8 mouse cellular contexts compared by ENCODE assay signal in genomic region chr1:182281251-182281711, GRCm38 (mm10). TPM values are rescaled to one million over a fixed set of nuclear protein-coding genes. Genes with fewer than 3 reads are reported as not detected.
DNase-seq lines count a peak whose midpoint lies in the region; ATAC-seq and TF ChIP-seq lines count a peak whose summit lies in the region.

No protein-coding gene starts in this region.

- H3K9ac ChIP-seq in kidney, embryonic 15.5 days = peak overlapping the region; percentile 86; the same call in 1 of the 2 replicates
- H3K9ac ChIP-seq in limb, embryonic 15.5 days = peak overlapping the region; percentile 23; the same call in 1 of the 2 replicates
- peak overlapping the region; percentile 26; the same call in 1 of the 2 replicates for H3K9ac ChIP-seq in neural tube, embryonic 12.5 days

- H3K36me3 ChIP-seq in kidney, embryonic 15.5 days = peaks cover 31% of the 10 kb centered on the region
- peaks cover 30% of the 10 kb centered on the region for H3K36me3 ChIP-seq in limb, embryonic 15.5 days
- peaks cover 25% of the 10 kb centered on the region for H3K36me3 ChIP-seq in neural tube, embryonic 12.5 days

- TF ChIP-seq CTCF in brain, embryonic 14.5 days (IDR thresholded peaks at IDR 0.05; ENCODE audit: borderline replicate concordance, extremely low read depth, insufficient read depth, insufficient read length) = no peak

- H3K4me1 ChIP-seq in kidney, embryonic 15.5 days = peaks cover 30% of the 10 kb centered on the region
- peaks cover 25% of the 10 kb centered on the region for H3K4me1 ChIP-seq in limb, embryonic 15.5 days
- H3K4me1 ChIP-seq in neural tube, embryonic 12.5 days = peaks cover 16% of the 10 kb centered on the region

- peak; percentile 31; the same call in 1 of the 2 replicates for ATAC-seq in kidney, embryonic 15.5 days (replicated peaks; ENCODE audit: low FRiP score)
- ATAC-seq in limb, embryonic 15.5 days (ENCODE audit: insufficient number of reproducible peaks, low FRiP score, low TSS enrichment, low read depth) = no peak
- peak; percentile 24; the same call in 1 of the 2 replicates for ATAC-seq in neural tube, embryonic 12.5 days (ENCODE audit: low FRiP score, low read depth)

- H3K9me3 ChIP-seq in kidney, embryonic 15.5 days (replicated peaks) = no peaks in the 10 kb centered on the region
- H3K9me3 ChIP-seq in limb, embryonic 15.5 days = no peaks in the 10 kb centered on the region
- no peaks in the 10 kb centered on the region for H3K9me3 ChIP-seq in neural tube, embryonic 12.5 days

- no peaks in the 10 kb centered on the region for H3K27me3 ChIP-seq in kidney, embryonic 15.5 days
- no peaks in the 10 kb centered on the region for H3K27me3 ChIP-seq in limb, embryonic 15.5 days
- H3K27me3 ChIP-seq in neural tube, embryonic 12.5 days (replicated peaks) = no peaks in the 10 kb centered on the region

- DNase-seq in kidney, adult 8-10 months = no peak
- peak; percentile 24 for DNase-seq in brain, embryonic 14.5 days (ENCODE audit: low read depth)
- peak; percentile 59 for DNase-seq in forelimb bud, embryonic 11.5 days (ENCODE audit: low read depth, low spot score)
- DNase-seq in ovary, adult 18-20 months (ENCODE audit: low spot score) = no peak
- DNase-seq in cerebellum, postnatal 14 days = no peak

- TF ChIP-seq POLR2A in brain, embryonic 14.5 days (IDR thresholded peaks at IDR 0.05; ENCODE audit: borderline replicate concordance, extremely low read depth, insufficient read depth, insufficient read length, poor library complexity, severe bottlenecking) = no peak

- H3K27ac ChIP-seq in kidney, embryonic 15.5 days = no peak overlapping the region
- H3K27ac ChIP-seq in limb, embryonic 15.5 days = no peak overlapping the region
- H3K27ac ChIP-seq in neural tube, embryonic 12.5 days = no peak overlapping the region

- 11% methylated on average over 9 of the region's 9 CpGs for WGBS in kidney, embryonic 15.5 days
- WGBS in limb, embryonic 15.5 days = 9% methylated on average over 9 of the region's 9 CpGs
- WGBS in neural tube, embryonic 12.5 days = 15% methylated on average over 9 of the region's 9 CpGs

- H3K4me2 ChIP-seq in kidney, embryonic 15.5 days = peak overlapping the region; percentile 85
- H3K4me2 ChIP-seq in limb, embryonic 15.5 days = peak overlapping the region; percentile 73
- peak overlapping the region; percentile 80 for H3K4me2 ChIP-seq in neural tube, embryonic 12.5 days (replicated peaks)

- H3K4me3 ChIP-seq in kidney, embryonic 15.5 days (replicated peaks) = peak overlapping the region; percentile 87
- peak overlapping the region; percentile 72 for H3K4me3 ChIP-seq in limb, embryonic 15.5 days
- 0 out of 2 replicates have a peak overlapping the region, but pooled peaks have one; percentile 11 for H3K4me3 ChIP-seq in neural tube, embryonic 12.5 days

RNA-seq across cellular contexts. Expression of gene Degs1, which starts 1.3 kb away (rescaled TPM):
- 120 and 125 TPM in 2 replicates for polyA plus RNA-seq in kidney, embryonic 15.5 days (2015; fragmentation: Nextera tagmentation; extraction: Ambion mirVana)
- 30.3 and 38.9 TPM in 2 replicates for polyA plus RNA-seq in brain, embryonic 14.5 days (2012; rRNA removed)
- polyA plus RNA-seq in limb, embryonic 15.5 days (2015; fragmentation: Nextera tagmentation; extraction: Ambion mirVana) = 210 and 211 TPM in 2 replicates
- 67.7 and 68.0 TPM in 2 replicates for polyA plus RNA-seq in neural tube, embryonic 12.5 days (2016; fragmentation: Nextera tagmentation; extraction: Ambion mirVana)

Comparison
In these comparisons a context has a peak if more than half of its experiments do, and no peak if none do; other contexts are left out.
1. H3K4me3 ChIP-seq: peak in every context shown above with its lines; median percentile 87 in kidney, embryonic 15.5 days; 72 in limb, embryonic 15.5 days; 11 in neural tube, embryonic 12.5 days.
2. H3K9ac ChIP-seq: peak in every context shown above with its lines; median percentile 86 in kidney, embryonic 15.5 days; 26 in neural tube, embryonic 12.5 days; 23 in limb, embryonic 15.5 days.
3. DNase-seq: peak in brain, embryonic 14.5 days (single experiment) and forelimb bud, embryonic 11.5 days (single experiment); none in kidney, adult 8-10 months (0 of 2), ovary, adult 18-20 months (single experiment) and cerebellum, postnatal 14 days (0 of 2).
4. Peak in every context shown above with its lines, with median percentiles within 50 percentile points of each other: H3K4me2 ChIP-seq.